Mouse (Mus musculus) layer of hippocampus, postnatal 10 days (tissue): ENCODE data around the gene Psmb3. TPM values are rescaled to one million over a fixed set of nuclear protein-coding genes. Genes with fewer than 3 reads are reported as not detected.
"Not testable (repeated sequence)": the region's sequence is repeated elsewhere in the genome, so short reads cannot be mapped to it uniquely, and the experiment has no call there.

ENCODE experiments used
- DNase-seq, 2 experiments: peaks; one replicate each; pipeline ENCODE4 v3.0.0; 2021; ENCODE audit warnings: low spot score in 2 of 2
- total RNA-seq, 2 experiments: library from RNA; stranded (reverse); gene quantifications; 2 replicates each; pipeline ENCODE4 v1.2.3; 2021

Gene Psmb3
- total RNA-seq, 2 experiments from 2014 or later, result 146 to 170 TPM

DNA sequence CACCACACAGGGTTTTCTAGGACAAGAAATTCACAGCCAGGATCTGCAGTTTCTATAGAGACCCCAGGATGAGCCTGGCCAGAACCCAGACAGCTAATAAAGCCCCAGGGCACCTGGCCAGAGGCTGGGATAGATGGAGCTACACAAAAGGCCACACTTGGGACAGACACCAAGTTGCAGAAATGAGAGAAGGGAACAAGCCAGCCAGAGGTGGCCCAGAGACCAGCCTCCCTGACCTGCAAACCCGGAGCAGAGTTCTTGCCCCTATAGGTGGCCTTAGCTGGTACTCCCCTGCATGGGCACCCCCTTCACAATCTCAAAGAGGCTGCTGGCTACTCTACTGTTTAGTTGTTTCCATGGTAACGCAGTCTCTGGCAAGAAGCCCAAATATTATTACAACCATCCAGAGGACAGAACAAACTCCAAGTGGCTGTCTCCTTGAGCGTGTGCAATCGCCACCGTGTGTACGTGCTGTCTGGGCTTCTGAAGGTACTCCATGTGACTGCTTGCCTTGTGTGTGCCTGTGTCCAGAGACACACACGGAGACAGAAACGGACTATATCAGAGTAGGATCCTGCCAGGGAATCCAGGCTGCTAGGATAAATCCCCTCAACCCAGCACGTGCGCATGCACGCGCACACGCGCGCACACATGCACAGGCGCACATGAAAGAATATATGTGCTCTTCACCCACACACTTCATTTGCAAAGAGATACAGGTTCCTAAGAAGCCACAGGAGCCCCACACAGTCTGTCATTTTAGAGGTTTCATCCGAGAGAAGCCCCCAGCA, 8.1 kb upstream of the Psmb3 start:
- DNase-seq, result peak; percentile 69 to 78

DNA sequence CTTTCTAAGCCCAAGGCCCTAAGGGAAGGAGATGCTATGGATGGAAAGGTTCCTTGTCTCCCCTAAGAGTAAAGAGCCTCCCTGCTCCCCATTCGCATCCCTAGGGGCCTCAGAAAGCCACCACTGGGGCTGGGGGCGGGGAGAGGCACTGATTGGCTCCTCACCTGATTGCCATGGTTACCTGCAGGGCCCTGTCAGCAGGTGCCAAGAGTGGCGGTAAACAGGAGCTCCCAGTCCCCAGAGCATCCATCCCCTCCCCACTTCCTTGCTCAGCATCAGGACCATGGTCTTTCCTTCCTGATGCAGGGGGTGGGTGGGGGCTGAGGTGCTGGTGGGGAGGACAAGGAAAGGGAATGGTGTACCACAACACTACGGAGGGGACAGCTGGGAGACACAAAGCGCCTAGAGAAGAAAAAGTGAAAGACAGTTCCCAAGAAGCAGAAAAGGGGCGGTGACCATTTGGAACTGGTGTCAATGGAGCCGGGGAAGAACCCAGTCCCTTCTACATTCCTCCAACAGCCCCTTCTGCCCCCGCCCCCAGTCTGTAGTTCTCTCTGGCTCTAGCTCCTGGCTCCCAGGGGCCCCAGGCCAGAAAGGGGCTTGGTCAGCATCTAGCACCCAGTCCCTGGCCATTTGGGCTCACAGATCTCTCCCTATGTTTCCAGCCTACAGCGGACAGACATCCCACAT, 7.3 kb upstream of the Psmb3 start:
- DNase-seq, result peak in 1 of 2 experiments; percentile 60

DNA sequence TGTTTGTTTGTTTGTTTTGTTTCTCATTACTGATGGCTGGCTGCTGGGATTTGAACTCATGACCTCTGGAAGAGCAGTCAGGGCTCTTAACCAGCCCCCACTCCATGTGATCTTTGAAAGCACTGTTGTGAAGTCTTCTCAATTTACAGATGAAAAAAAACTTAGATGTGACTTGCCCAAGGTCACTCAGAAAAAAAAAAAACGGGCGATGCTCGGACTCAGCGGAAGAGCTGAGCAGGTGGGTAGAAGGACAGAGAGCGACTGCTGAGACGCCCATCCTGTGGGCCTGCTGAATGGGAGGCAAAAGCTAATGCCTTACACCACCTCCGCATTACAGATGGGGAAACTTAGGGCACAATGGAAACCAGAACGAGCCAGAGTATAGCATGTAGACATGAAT, 6.5 kb upstream of the Psmb3 start:
- DNase-seq, result no peak

DNA sequence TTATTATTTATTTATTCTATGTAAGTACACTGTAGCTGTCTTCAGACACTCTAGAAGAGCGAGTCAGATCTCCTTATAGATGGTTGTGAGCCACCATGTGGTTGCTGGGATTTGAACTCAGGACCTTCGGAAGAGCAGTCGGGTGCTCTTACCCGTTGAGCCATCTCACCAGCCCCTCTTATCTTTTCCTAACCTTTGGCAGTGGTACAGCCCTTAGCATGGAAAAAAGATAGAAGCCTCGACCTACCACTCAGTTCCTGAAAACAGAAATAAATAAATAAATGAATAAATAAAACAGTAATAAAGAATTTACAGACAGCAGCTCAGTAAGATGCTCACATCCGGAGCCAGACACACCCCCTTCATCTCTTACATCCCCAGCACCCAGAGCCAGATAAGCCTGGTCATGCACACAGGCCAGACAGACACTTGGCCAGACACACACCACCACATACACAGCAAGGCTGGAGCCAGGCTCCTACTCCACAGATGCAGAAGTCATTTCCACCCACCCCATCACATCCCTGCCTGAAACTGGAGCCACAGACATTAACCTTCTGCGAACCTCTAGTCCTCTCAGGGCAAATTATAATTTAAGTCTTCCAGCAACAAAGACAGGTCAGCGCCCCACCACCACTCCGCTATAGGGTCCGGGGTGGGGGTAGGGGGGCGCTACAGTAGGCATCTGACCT, 5.9 kb upstream of the Psmb3 start:
- no peak for DNase-seq

DNA sequence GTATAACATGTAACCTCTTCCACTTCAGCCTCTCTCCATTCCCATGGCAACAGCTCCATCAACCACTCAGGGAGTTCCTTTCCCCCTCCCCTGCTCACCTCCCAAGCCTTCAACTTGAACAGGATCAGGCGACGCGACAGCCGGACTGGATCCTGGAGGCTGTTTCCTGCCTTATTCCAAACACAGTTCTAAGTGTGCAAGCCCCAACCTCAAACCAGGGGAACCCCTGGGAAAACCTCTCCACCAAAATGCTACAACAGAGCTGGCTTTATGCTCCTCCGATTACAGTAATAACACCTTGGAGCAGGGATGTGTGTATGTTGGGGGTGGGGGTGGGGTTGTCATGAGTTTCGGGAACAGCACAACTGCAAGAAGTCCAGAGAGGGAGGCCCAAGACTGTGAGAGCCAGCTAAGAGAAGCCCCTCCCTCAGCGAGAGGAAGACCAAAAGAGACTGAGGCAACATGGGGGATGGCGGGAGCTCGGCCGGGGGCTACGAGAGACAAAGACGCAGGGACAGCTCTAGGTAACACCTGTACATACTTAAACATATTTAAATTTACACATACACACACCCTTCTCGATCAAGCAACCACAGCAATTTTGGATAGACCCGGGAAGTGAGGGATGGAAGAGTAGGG, 5.2 kb upstream of the Psmb3 start:
- no peak for DNase-seq

DNA sequence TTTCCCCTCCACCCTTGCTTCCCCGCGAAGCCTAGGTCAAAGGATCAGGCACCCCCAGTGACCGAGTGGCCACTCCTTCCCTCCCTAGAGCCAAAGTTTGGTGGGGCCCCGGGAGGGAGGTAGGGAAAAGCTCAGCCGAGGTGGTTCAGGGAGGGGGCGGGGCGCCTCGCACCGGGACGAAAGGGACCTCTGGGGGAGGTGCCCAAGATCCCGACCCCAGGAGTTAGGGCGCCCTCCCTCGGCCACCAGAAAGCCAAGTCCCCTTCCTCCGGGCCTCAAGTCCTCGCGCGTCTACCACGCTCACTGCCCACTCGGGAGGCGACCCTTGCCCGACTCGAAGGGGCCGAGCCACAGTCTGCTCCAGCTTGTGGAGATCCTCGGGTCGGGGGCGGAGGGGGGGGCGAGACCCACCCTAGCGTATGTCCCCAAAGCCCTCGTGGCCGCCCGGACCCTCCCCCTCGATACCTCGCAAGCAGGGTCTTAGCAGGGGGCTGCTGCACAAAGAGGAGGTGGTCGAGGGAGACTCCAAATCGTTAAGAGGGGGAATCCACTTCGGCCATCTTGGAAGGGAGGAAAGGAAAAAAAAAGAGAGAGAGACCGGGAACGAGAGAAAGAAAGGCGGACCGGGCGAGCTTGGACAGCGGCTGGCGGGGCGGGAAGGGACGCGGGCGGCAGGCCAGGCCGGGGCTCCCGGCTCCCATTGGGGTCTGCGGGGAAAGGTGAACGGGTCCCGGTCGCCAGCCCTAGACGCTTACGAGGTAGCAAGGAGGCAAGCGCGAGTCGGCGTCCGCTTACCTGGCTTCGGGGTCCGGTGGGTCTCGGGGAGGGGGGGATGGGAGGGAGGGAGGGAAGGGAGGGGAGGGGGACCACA, 4.2 kb upstream of the Psmb3 start:
- DNase-seq, result peak; percentile 68 to 79

DNA sequence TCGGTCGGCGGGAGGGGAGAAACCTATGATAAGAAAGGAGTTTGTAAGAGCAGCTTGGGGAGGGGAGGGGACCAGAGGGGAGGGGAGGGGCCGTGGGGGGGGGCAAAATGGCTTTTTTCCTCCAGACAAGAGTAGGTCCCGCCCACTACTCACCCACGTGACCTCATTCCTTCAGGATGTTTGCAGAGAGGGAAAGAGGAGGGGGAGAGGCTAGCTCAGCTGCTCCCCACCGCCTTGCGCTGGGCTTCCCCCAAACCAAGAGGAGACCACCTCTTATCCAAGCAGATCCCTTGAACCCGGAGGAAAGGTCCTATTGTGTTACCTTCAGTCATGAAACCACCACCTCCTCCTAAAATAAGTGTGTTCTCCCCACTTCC, 3.6 kb upstream of the Psmb3 start:
- peak; percentile 77 to 84 for DNase-seq

DNA sequence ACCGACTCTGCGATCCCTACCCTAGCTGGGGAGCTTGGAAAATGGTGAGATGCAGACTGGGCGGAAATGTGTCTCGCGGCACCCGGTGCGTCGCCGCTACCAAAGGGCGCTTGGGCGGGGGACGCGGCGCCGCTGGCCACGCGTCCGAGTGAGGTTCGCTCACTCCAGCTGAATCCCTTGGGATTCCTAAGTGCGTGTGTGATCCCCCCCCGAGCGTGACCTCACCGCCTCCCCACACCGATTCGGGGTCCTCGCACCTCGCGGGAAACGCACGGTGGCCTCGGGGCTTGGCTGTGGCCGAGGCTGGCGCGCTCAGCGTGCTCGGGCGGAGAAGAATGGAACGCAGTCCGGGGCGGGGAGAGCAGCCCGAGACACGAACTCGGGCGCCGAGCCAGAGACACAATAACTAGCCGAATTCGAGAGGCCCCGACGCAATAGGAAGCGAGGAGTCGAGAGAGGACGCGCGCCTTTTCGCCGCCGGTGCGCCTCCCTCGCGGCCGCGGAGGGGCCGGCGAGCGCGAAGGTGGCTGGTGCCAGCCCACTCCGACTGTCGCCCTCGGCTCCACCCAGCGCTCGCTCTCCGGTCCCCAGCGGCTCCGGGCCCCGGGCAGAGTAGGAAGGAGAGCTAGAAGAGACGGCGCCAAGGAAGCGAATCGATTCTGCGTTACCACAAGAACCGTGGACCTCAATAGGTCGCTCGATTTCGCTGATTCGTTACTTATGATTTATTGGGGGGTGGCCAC, 3.0 kb upstream of the Psmb3 start, which contains the start of gene Pcgf2:
TSS of gene Pcgf2 (minus strand) at position 495 of the 743 bp plus-strand sequence.
- DNase-seq, result peak; percentile 74 to 82

DNA sequence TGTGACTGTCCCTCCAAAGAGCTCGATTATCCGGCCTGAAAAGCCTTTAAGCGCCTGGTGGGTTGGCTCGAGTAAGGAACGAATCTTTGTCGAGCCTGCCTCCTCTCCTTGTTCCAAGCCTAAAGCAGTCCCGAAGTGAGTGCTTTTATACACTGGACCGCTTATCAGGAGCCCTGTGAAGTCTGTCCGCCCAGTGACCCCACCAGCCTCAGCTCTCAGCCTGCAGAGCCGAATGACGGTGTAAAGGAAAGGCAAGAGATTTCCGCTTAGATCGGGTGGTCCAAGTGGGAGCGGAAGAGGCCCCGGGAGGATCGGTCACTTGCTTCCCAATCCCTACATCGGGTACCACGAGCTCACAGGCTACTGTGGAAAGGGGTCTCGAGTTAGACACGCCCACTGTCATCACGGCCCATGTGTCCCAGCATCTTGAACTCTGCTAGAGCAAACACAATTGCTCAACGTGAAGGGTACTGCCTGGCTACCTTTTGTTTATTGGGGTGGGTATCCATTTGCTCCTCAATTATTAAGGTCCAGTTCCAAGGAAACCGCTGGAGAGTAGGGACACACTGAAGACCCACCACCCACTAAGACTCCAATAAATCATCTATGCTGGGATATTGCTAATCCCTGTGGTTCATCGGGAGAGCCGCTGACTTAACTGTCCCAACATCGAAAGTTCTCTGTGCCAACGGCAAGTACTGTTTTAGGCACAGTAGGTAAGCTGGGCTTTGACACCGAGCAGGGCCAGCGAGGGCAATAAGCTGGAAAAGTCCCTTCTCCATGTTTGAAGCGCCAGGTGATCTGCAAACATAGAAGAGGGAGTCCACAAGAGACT, 2.2 kb upstream of the Psmb3 start:
- DNase-seq, result no peak

DNA sequence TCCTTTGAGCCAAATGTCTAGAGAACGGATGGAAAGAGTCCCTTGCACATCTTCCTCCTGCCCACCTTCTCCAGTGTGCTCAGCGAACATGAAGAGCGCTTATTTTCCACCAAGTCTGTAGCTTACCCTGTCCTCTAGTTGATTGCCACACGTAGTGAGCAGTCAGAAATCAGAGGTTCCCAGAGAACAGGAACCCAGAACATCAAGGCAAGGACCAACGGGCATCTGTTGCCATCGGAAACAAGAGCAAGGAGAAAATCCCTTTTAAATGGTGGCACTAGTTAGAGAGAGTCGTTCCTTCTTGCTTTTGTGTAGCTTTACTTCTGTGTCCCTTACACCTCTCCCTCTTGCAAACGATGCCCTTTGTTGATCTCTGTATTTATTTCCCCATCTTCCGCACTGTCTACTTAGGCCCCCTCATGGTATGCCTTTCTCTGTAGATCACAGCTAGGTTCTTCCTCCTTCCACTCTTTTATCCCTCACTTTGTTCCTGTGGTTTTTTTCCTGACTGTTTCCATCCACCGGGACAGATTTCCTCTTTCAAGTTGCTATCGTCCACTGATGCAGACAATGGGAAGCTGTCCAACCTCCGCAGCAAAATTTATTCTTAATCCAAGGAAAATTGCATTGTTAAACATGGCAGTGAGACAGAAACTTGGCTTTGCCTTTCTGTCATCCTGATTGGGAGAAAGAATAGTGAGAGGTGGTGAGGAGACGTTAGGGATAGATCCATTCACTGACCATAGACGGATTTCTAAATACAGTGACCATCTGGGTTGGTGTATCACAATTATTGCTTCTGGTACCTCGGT, 1.4 kb upstream of the Psmb3 start:
- no peak for DNase-seq

DNA sequence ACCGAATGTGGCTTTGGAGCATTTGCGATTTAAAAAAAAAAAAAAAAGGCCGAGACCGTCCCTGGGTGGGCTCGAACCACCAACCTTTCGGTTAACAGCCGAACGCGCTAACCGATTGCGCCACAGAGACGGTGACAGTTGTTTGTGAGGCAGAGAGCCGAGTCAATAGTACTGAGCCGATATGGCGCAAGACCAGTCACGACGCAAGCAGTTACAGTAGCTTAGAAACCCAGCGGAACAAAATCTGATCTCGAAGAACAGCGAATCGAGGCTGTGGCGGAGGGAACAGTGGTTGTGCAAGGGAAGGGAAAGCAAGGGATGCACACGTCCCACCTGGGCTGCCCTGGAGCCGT, 830 bp upstream of the Psmb3 start:
- peak; percentile 94 to 97 for DNase-seq

DNA sequence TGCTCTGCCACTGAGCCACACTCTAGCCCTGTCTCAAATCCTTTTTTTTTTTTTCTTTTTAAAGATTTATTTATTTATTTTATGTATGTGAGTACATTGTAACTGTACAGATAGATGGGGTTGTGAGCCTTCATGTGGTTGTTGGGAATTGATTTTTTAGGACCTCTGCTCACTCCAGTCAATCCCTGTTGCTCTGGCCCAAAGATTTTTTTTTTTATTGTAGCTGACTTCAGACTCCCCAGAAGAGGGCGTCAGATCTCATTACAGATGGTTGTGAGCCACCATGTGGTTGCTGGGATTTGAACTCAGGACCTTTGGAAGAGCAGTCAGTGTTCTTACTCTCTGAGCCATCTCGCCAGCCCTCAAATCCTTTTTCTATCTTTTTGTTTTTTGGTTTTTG, 6.9 kb downstream of the Psmb3 start:
- not testable (repeated sequence) for DNase-seq

DNA sequence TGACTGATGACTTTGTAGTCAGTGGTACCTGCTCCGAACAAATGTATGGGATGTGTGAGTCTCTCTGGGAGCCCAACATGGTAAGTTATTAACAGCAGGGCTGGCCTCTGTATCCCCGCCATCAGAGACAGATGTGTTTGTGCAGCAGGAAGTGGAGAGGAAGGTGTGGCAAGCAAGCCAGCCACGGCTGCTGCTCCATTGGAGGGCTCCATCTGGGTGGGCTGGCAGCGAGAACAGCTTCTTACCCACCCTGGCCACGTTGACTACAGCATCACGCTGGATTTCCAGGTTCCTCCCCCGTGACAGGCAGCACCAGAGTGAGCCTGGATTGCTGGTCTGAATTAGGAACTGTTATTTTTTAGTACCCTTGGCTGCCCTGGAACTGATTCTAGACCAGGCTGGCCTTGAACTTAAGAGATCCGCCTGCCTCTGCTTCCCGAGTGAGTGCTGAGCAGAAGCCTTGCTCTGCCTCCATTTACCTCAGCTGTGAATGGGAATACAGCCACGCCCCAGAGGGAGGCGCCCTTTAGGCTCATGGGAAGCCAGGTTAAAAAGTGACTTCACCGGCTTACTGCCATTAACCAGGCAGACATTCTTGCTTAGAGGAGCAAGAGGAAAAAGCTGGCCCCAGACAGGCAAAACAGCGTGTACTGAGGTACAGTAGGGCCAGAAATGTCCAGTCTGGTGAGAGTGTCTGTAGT, 8.2 kb downstream of the Psmb3 start:
- DNase-seq, result no peak

DNA sequence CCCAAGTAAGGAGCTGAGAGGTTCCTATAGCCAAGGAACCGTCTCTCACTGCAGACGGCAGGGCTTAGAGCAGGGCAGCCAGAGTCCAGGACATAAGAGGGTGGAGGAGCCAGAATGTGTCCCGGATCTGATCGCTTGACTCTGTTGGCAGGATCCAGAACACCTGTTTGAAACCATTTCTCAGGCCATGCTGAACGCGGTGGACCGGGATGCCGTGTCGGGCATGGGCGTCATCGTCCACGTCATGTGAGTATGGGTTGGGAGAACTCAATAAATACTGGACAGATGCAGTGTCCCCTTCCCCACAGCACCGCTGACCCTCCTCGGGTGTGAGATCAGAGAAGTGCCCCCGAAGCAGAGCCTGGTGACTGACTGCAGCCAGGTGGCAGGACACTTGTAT, 9.1 kb downstream of the Psmb3 start:
- DNase-seq, result no peak

DNA sequence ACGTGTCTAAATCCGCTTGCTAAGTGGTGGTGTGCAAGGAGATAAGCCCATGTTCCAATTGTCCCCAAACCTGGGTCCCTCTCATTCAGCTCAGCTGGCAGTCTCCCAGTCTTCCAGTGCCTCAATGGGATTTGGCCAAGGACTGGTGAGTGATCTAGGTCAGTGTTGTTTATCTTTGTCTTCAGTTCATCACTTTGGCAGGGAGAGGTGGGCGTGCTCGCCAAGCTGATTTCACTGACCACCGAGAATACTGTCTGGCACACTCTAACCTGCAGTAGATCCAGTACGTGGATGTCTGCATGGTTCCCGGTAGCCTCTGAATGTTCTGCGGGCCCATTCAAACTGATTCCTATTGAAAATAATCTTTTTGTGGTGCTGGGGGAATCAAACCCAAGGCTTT, 10.7 kb downstream of the Psmb3 start:
- no peak for DNase-seq

DNA sequence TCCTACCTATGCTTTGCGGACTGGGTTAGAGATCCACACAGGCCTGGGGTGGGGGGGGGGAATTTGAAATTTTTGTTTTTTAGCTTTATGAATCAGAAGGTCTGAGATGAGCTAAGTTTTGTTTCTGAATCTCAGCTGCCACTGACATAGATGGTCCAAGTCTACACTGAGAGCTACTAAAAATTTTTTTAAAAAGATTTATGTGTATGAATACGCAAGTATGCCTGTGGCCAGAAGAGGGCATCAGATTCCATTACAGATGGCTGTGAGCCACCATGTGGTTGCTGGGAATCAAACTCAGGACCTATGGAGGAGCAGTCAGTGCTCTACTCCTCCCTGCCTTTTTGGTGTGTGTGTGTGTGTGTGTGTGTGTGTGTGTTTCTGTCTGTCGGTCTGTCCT, 11.2 kb downstream of the Psmb3 start:
- no peak for DNase-seq
